ENCODE assay signal across 9 mouse cellular contexts in the genomic region with DNA sequence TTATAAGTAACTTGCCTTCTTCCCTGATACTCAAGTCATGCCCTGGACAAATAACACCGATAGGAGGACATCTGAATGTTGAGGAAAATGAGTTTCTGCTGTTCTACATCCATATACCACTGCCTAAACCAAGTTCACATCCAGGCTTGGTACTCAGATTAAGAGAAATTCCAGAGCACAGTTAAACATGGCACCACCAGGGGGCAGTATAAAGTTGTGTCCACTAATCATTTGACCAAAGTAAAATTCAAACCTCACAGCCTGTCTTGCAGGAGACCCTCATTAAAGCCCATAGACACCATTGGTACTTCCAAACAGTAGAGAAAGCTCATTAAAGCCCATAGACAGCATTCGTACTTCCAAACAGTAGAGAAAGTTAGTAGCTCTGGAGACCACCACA.
A peak's percentile ranks its signal among the peaks of the same experiment; 100 is the strongest.
DNase-seq lines count a peak whose midpoint lies in the region; ATAC-seq and TF ChIP-seq lines count a peak whose summit lies in the region.
"Had no signal": no experiment of that assay in that cellular context is flagged by ENCODE, and none has a peak within 500 bp of the region (broad histone marks: within the 10 kb centered on the region; RNA-seq: fewer than 3 reads in every experiment).

No protein-coding gene starts in this region.

- no peak overlapping the region for H3K4me3 ChIP-seq in neural tube, embryonic 15.5 days (replicated peaks)
- no peak overlapping the region for H3K4me3 ChIP-seq in kidney, adult 2 months (ENCODE audit: insufficient read depth, low read depth, low read length)
- no peak overlapping the region for H3K4me3 ChIP-seq in limb, embryonic 10.5 days
- H3K4me3 ChIP-seq: liver, embryonic 15.5 days had no signal

- ATAC-seq in neural tube, embryonic 15.5 days (ENCODE audit: low FRiP score) = no peak

- H3K27ac ChIP-seq in neural tube, embryonic 15.5 days (replicated peaks) = no peak overlapping the region
- no peak overlapping the region for H3K27ac ChIP-seq in kidney, adult 2 months (ENCODE audit: insufficient read depth, low read depth, low read length)
- no peak overlapping the region for H3K27ac ChIP-seq in limb, embryonic 10.5 days
- H3K27ac ChIP-seq: liver, embryonic 15.5 days had no signal

- DNase-seq in neural tube, embryonic 10.5 days (ENCODE audit: extremely low spot score, low spot score) = peak; percentile 60
- DNase-seq in adrenal gland, postnatal 10 days = peak; percentile 80
- peak; percentile 41 for DNase-seq in embryo, embryonic 11.5 days (ENCODE audit: low read depth, low spot score)
- peak; percentile 73 for DNase-seq in kidney, adult 2 months
- DNase-seq in limb, embryonic 10.5 days (ENCODE audit: low spot score) = peak; percentile 64
- DNase-seq in right cerebral cortex, postnatal 10 days (ENCODE audit: low spot score in 2 of 2) = peak; percentile 33 to 49
- no peak for DNase-seq in thymus, postnatal 25 days

- no peak for TF ChIP-seq POLR2A in kidney, adult 2 months (IDR thresholded peaks at IDR 0.05; ENCODE audit: low read depth, low read length)

- H3K9me3 ChIP-seq in neural tube, embryonic 15.5 days (replicated peaks) = no peaks in the 10 kb centered on the region
- no peaks in the 10 kb centered on the region for H3K9me3 ChIP-seq in limb, embryonic 10.5 days (replicated peaks)
- H3K9me3 ChIP-seq: liver, embryonic 15.5 days had no signal

- 51% methylated on average over 2 of the region's 2 CpGs for WGBS in neural tube, embryonic 15.5 days
- 52% methylated on average over 2 of the region's 2 CpGs for WGBS in kidney, adult 2 months
- WGBS in limb, embryonic 10.5 days = 61% methylated on average over 2 of the region's 2 CpGs

- no peak overlapping the region for H3K4me2 ChIP-seq in neural tube, embryonic 15.5 days
- H3K4me2 ChIP-seq: liver, embryonic 15.5 days had no signal

- H3K36me3 ChIP-seq in neural tube, embryonic 15.5 days = no peaks in the 10 kb centered on the region
- no peaks in the 10 kb centered on the region for H3K36me3 ChIP-seq in kidney, adult 2 months (ENCODE audit: control insufficient read depth, insufficient read depth, low read length)
- H3K36me3 ChIP-seq in limb, embryonic 10.5 days = no peaks in the 10 kb centered on the region
- H3K36me3 ChIP-seq: liver, embryonic 15.5 days had no signal

- 0 out of 2 replicates have a peak, but pooled peaks have one; percentile 5 for TF ChIP-seq CTCF in kidney, adult 2 months (conservative IDR thresholded peaks at IDR 0.05; ENCODE audit: insufficient read depth, insufficient read length, low read depth, low read length)

- no peaks in the 10 kb centered on the region for H3K4me1 ChIP-seq in neural tube, embryonic 15.5 days
- H3K4me1 ChIP-seq in kidney, adult 2 months (ENCODE audit: control insufficient read depth, insufficient read depth, low read length) = no peaks in the 10 kb centered on the region
- no peaks in the 10 kb centered on the region for H3K4me1 ChIP-seq in limb, embryonic 10.5 days
- H3K4me1 ChIP-seq: liver, embryonic 15.5 days had no signal

- H3K27me3 ChIP-seq in neural tube, embryonic 15.5 days (replicated peaks) = no peaks in the 10 kb centered on the region
- H3K27me3 ChIP-seq in kidney, adult 2 months (replicated peaks; ENCODE audit: control insufficient read depth, insufficient read depth, low read length) = no peaks in the 10 kb centered on the region
- no peaks in the 10 kb centered on the region for H3K27me3 ChIP-seq in limb, embryonic 10.5 days (ENCODE audit: low read depth, poor library complexity, severe bottlenecking)
- H3K27me3 ChIP-seq: liver, embryonic 15.5 days had no signal

- H3K9ac ChIP-seq in neural tube, embryonic 15.5 days (replicated peaks) = no peak overlapping the region
- H3K9ac ChIP-seq: liver, embryonic 15.5 days had no signal
